Mouse (Mus musculus) B cell, adult 2 months (primary cell): Measurements from ENCODE around the gene Plrg1.

Source experiments
- DNase-seq, 2 experiments: peaks; one replicate each; pipeline ENCODE4 v3.0.0; 2022

The Plrg1 gene

DNA sequence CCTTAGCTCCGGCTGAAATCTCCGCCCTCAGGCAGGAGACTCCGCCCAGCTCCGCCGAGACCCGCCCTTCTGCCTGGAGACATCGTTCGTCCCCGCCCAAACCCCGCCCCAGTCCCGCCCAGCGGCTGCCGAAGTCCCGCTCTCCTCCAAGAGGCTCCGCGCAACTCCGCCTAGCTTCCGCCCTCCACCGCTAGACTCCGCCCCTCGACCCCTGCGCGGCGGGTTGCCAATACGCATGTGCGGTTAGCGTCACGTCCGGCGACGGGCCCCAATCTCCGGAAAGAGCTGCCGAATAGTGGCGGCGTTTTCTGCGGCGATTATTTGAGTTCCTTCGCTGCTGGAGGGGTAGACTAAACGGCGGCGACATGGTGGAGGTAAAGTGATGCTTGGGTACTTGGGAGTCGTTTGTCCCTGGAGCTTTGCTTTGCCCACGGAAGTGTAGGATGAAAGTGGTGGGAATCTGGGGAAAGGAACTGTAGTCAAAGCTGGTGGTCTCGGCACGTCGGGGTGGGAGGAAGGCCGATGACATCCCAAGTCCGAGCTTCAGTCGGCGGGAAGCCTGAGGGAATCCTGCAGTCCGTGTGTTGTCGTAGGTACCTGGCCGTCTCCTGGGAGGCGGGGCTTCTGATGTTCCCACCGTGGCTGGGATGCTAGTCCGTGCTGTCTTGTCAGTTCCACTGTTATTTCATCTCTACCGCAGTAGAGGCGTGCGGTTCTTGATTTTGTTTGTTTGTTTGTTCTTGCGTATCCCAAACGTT, at the start of gene Plrg1:
Gene Plrg1 (plus strand): TSS at position 242 of the 758 bp plus-strand sequence.
- peak; percentile 99 for DNase-seq

DNA sequence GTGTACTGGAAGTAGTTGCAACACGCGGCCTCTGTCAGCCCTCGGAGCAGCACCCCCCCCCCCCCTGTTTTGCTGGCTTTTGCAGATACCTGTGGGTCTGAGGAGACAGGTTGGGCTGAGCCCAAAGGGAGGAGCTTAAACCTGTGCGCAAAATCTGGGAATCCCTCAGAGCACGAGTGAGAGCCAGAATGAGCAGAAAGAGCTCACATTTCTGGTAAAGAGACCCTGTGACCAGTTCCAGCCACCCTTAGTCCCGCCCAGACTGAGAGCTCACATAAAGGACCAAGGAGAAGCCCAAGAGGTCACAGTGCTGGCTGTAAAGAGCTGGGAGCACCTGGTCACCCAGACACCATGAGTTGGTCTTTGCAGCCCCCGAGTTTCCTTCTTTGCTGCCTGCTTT, 47.8 kb upstream of the Plrg1 start, which contains the start of gene Fgg:
Gene Fgg (plus strand): TSS at position 168 of the 400 bp plus-strand sequence.
- DNase-seq: no peak

DNA sequence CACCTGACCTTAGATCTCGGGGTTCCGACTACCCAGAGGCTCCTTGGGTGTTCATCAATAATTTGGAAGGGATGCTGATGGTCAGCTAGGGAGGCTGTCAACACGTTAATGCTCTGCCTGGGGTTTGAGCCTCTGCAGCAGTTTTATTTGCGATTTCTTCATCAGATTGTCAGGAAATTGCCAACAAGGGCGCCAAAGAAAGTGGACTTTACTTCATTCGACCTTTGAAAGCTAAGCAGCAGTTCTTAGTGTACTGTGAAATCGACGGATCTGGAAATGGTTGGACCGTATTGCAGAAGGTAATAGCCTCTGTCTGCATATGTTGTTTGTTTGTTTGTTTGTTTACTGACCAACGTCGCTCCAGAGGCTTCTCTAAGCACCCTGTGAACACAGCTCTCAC, 45.0 kb upstream of the Plrg1 start:
- no peak for DNase-seq

DNA sequence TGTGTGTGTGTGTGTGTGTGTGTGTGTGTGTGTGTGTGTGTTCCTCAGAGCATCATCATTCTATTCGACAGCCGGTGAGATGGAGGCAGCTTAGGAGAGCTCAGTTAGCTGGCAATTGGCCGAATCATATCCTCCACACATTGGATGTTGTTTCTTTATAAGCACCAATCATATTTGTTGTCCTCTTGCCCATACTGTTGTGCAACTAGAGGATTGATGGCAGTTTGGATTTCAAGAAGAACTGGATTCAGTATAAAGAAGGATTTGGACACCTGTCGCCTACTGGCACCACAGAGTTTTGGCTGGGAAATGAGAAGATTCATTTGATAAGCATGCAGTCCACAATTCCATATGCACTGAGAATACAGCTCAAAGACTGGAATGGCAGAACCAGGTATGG, 44.2 kb upstream of the Plrg1 start:
- no peak for DNase-seq

DNA sequence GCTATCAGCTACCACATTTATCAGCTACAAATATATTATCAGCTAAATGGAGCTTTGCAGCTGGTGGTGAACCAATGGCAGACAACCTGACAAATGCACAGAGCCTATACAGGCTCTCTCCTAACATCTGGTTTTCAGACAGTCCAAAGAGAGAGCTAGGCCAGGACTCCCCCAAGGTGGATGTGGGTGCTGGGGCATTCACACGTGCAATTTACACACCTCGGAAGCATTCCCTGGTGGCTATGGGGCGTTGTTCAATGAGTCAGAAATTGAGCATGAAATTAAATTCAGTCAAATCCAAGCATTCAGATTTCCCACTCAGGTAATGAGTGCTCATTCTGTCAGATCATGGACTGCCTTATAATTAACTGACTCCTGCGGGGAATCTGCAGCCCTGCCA, 43.8 kb upstream of the Plrg1 start:
- no peak for DNase-seq

DNA sequence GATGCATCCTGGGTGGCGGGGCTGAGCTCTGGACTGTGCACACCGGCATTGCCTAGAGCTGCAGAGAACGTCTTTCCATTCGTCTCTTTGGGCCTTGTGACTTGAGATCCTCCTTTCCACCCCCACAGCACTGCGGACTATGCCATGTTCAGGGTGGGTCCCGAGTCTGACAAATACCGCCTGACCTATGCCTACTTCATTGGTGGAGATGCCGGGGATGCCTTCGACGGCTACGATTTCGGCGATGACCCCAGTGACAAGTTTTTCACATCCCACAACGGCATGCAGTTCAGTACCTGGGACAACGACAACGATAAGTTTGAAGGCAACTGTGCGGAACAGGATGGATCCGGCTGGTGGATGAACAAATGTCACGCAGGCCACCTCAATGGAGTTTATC, 42.7 kb upstream of the Plrg1 start:
- no peak for DNase-seq

DNA sequence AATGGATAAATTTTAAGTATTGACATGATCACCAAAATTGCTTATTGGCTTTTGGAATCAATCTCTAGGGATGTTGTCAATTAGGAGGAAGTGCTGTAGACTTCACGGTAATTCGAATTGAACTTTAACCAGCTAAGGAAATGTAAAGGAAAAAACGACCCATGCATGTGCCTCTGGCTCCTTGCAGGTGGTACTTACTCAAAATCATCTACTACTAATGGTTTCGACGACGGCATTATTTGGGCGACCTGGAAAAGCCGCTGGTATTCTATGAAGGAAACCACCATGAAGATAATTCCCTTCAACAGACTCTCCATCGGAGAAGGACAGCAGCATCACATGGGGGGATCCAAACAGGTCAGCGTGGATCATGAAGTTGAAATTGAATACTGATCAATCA, 41.4 kb upstream of the Plrg1 start:
- no peak for DNase-seq

DNA sequence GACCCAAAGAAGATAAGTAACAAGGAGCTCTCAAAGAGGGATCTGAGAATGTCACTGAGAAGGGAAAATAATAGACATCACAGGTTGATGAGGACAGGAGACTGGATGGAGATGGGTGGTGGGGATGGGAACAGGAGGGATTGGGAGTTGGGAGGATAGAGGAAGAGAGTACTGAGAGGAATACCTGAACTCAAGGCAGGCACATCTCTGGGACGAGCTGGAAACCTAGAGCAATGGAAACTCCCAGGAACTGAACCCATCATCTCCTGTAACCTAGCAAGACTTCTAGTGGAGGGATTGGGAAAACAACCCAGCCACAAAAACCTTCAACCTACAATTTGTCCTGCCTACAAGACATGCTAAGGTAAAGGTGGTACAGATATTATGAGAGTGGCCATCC, 39.1 kb upstream of the Plrg1 start:
- DNase-seq: no peak

DNA sequence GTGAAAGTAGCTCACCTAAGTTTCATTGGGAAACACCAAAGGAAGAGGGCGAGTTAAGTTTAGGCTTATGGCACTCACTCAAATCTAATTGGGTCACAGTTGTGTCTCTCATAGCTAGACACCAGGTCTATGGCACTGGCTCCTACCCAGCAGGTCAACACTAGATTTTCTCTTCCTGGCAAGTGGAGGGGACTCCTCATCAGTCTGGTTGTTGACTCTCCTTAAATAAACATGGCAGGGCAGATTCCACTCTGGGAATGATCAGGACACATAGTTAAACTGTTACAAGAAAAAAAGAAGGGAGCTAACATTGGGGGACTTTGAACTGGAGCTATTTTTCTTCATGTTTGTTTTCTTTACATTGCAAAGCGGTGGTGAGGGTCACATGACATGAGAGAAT, 34.9 kb upstream of the Plrg1 start:
- DNase-seq: no peak

DNA sequence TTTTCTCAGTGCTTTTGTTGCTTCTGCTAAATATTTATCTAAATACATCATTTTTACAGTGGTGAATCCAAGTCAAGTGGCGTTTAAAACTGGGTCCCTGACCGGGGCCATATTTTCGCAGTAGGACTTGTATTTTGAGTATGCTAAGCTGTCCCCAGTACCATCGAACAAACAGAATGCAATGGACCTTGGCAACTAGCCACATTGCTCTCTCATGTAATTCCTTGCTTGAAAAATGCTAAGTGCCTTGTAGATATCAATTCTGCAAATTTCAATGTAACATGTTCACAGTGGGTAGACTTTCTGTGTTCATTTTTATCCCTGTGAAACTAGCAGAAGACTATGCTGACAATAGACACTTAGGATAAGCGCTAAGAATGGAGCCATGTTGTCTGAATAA, 34.1 kb upstream of the Plrg1 start:
- no peak for DNase-seq

DNA sequence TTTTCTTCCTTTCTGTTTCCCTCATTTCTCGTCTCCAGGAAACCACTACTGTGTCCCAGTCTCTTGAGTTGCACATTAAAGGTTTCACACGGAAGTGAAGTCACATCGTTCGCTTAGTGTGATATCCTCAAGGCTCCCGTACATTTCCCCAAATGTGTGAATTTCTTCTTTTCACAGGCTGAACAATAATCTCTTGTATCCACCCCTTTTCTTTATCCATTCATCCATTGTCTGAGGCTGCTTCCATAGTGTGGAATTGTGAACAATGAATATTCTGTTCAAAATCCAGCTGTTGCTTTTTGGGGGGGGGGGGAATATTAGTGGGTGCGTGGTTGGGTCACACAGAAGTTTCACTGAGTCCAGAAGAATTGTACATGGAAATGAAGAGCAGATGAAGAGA, 30.3 kb upstream of the Plrg1 start:
- DNase-seq: no peak

DNA sequence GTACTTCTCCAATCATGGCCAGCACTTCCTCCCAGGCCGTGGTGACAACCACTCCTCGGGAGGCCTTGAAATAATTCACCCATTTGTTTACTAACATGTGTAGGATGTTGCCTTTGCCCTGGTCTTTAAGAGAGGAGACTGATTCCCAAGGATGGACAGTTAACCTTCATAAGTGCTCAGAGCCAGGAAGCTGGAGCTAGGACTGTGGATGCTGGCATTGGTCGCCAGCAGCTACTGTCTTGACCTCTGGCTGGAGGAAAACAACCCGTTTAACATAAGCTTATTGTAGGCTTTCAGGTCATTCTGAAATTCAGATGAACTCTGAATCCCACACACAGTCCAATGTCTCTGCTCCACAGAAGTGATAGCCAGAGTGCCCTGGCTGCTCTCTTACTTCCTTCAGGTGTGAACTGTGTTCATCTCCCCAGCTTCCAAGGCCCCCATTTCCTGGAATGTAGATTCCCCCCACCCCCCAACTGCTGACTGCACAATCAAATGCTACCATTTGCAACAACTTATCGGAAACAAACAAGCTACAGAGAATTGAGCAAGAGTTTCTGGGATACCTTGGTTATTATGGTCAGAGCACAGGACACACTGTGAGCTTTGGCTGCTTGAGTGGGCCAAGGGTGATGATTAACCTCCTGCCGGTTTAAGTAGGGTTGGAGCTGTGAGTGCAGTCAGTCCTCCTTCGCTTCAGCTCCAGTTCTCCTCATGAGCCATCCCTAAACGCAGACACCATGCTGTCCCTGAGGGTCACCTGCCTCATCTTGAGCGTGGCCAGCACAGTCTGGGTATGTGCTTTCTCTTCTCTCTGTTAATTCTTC, 29.6 kb upstream of the Plrg1 start, which contains the start of gene Fga:
Gene Fga (plus strand): TSS at position 602 of the 827 bp plus-strand sequence.
- DNase-seq: no peak

DNA sequence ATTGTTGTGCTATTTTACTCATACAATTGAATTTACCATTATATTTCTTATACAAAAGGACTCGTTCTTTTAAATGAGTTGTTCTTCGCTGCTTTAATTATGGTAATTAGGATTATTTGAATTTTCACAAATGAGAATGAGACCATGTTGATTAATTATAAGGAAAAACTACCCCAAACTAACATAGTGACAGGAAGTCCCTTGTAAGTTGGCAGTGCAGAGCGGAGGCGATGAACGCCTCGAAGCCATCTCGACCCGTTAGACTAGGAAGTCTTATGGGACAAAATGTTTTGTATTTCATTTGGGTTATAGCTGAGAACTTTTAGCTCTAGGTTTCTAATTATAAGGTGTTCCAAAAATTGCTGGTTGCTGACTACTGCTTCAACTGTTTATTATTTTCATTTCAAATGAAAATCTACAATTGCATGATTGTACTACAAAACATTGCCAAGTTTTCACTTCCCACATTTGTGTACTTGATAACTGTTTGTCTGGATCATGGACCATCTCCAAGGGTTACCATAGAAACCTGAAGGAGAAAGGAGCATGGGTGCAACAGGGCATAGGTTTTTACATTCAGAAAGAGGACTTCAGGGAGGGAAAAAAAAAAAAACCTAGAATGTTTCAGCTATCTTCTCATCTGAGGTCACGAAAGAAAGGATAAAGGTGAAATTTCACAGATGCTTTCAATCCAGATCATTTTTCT, 27.6 kb upstream of the Plrg1 start:
- DNase-seq: no peak

DNA sequence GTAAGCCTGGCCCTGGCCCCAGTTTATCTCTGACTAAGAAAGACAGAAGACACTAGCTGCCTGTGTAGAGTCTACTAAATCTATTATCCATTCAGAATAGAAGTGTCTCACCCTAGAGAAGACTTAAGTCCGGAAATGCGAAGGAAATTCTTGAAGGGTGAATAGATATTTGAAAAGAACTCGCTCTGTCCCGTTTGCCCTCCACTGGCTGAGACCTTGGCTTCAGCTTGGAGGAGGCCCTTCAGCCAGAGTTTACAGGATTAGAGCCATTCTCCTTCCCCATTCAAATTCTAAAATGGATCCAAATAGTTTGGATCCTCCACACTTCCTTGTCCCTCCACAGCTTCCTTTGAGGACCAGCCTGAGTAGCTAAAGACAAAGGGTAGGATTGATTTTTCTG, 25.0 kb upstream of the Plrg1 start:
- no peak for DNase-seq

DNA sequence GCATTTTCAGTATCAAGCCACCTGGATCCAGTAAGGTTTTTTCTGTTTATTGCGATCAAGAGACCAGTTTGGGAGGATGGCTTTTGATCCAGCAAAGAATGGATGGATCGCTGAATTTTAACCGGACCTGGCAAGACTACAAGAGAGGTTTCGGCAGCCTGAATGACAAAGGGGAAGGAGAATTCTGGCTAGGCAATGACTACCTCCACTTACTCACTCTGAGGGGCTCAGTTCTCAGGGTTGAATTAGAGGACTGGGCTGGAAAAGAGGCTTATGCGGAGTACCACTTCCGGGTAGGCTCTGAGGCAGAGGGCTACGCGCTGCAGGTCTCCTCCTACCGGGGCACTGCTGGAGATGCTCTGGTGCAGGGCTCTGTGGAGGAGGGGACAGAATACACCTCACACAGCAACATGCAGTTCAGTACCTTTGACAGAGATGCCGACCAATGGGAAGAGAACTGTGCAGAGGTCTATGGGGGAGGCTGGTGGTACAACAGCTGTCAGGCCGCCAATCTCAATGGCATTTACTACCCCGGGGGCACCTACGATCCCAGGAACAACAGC, 22.5 kb upstream of the Plrg1 start:
- no peak for DNase-seq

DNA sequence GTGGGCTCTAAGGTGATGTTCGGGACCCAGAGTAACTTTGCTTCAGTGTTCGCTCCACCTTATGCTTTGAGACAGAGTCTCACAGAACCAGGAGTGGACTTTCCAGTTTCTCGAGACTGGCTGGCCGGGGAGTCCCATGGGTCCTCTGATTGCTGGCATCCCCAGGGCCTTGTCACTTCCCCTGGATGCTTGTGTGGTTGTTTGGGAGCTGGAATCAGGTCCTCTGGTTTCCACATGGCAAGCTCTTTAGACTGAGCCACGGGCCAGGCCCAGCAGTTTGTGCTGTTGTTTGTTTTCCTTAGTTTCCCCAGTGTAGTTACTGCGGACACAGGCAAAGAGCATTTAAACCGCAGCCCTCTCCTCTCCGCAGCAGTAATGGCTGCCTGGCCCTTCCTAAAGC, 21.5 kb upstream of the Plrg1 start:
- DNase-seq: no peak

DNA sequence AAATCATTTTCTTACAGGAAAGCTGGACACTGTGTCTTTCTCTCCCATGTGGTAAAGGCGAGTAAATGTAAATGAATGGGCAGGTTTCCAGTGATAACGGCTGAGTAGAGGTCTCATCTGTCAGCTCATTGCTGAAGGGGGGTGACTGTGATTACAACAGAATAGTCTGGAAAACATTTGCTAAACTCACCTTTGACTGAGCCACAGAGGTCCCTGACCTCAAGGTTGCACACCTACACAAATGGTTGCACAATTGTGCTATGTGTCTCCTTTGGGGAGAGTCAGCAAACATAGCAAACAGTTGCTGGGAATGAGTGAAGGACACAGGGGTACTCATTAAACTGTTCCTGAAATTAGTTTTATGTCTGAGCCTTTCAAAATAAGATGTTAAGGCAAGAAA, 16.5 kb upstream of the Plrg1 start:
- DNase-seq: no peak

DNA sequence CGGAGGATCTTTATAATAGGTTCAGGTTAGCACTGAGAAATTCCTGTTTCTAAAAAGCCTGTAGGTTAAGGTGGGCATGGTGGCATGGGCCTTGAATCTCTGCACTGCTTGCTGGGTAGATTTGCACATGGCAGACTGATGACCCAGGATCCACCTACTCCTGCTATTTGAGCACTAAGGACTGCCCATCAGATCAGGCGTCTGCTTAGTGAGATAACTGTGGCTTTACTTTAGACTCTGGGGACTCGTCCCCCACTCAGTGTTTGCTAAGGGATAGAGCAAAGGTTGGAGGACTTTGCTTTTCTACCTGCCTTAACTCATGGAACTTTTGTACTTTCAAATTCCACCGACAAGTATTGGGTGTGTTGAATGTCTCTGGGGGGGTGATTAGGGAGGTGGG, 15.7 kb upstream of the Plrg1 start:
- DNase-seq: no peak

DNA sequence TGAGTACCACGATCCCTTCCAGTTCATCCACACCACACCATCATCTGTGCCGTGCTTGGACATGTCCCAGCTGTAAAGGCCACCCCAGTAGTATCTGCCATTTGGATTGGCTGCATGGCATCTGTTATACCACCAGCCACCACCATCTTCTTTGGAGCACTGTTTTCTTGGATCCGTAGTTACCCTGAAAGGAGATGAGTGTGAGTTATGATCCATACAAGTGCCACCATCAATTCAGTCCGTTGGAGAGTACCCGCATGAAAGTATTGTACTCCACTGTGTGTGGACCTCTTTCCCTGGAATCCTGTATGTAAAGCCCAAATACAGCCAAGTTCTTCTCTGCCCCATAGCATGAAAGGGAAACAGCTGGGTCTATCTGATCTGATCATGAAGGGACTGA, 12.9 kb upstream of the Plrg1 start:
- DNase-seq: no peak

DNA sequence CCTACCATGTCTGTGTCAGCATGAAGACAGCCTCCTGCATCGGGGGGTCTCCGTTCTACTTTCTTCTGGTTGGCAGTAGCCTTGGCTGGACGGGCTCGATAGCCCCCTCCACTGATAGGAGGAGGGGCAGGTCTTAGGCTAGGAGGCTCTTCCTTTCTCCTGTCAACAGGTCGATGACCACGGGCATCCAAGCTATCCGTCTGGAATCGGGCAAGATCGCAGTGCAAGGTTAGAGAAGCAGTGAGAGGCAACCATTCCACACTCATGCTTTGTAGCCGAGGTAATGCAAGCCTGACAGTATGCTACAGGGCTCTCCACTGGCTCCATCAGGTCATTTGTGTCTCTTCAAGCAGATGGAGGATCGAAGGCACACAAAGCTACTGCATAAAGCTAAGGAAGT, 8.7 kb upstream of the Plrg1 start:
- no peak for DNase-seq

DNA sequence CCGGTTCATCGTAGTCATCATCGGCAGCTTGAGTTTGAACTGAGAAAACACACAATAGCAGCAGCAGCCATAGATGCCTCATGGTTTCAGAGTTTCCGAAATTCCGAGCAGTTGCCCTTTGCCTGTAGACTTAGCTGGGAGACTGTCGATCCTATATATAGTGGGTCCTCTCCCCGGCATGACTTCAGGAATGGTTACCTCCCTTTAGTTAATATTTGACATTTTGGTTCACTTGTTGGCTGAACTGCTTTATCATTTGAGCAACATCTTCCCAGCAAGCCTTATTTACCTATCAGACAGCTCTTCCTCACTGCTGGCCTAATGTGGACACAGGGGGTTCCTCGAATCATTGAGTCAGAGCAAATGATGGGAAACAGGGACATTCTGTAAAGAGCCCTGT, 5.6 kb upstream of the Plrg1 start, which contains the start of gene Fgb:
Gene Fgb (minus strand): TSS at position 184 of the 400 bp plus-strand sequence.
- DNase-seq: no peak

DNA sequence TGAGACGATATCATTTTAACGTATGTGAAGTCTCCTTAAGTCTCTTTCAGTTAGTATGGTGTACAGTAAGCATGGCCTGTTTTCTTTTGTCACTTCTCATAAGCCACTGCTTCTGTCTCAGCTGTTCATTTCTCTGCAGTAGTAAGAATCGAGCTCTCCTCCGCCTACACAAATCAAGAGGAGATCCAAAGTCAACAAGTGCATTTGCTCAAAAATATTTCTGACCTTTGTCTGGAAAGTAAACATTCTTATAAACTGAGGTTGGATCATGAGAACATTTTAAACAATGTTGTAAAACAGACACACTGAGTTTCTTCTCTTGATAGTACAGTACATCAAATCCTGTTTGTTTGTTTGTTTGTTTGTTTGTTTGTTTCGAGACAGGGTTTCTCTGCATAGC, 4.7 kb upstream of the Plrg1 start:
- no peak for DNase-seq

DNA sequence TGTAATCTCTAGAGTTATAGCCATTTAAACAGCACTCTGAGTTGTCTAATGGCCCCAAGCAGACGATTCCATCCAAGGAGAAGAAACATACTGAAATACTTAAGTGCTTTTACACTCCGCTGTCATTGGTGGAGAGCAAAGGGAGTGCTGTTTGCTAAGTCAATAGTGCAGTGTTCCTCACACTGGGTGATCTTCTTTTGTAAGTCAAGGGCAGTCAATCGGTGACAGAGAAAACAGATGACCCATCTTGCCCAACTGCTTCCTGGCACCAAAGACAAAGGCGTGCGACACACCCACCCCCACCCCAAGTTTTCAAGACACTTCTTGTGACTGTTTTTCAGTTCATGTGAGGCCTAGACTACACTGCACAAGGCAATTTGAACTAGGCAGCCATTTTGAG, 3.2 kb upstream of the Plrg1 start:
- DNase-seq: no peak
